Mouse (Mus musculus): ENCODE measurements around the gene Mrps18c. TPM values are rescaled to one million over a fixed set of nuclear protein-coding genes. Genes with fewer than 3 reads are reported as not detected.

Gene Mrps18c
- total RNA-seq (2021): 100 to 1,000 TPM; 118 to 120 TPM
- long read RNA-seq, experiment 1, transcript Mrps18c-201 (6 exons, 638 nt): major isoform, 106 of 123 reads
- long read RNA-seq, experiment 1, partial matches to known transcripts: 11 of 123 reads
- long read RNA-seq, experiment 1, other reads (novel, unspliced or antisense): 4 of 123 reads
- long read RNA-seq, experiment 2, transcript Mrps18c-201 (6 exons, 638 nt): major isoform, 112 of 123 reads
- long read RNA-seq, experiment 2, partial matches to known transcripts: 0 of 123 reads
- long read RNA-seq, experiment 2, other reads (novel, unspliced or antisense): 8 of 123 reads

GRCm38 (mm10) chr5:100798165-100798860 lies at the start of gene Mrps18c, which contains the start of gene Helq:
TSS of gene Mrps18c (plus strand) at chr5:100798627.
TSS of gene Helq (minus strand) at chr5:100798598.
- DNase-seq: peak; percentile 93

GRCm38 (mm10) chr5:100750617-100751255 lies 47.7 kb upstream of the Mrps18c start:
- peak; percentile 19 for DNase-seq

- DNase-seq: peak; percentile 13
These were observed 46.8 kb upstream of the Mrps18c start for GRCm38 (mm10) chr5:100751655-100752054.

- DNase-seq: no peak
These were observed 45.0 kb upstream of the Mrps18c start for GRCm38 (mm10) chr5:100753407-100753806.

GRCm38 (mm10) chr5:100758121-100758520 lies 40.3 kb upstream of the Mrps18c start:
- no peak for DNase-seq

- DNase-seq: no peak
These were observed 38.3 kb upstream of the Mrps18c start for GRCm38 (mm10) chr5:100760049-100760663.

- no peak for DNase-seq
These were observed 36.7 kb upstream of the Mrps18c start for GRCm38 (mm10) chr5:100761736-100762135.

- DNase-seq: no peak
These were observed 32.4 kb upstream of the Mrps18c start for GRCm38 (mm10) chr5:100766026-100766425.

- no peak for DNase-seq
These were observed 26.9 kb upstream of the Mrps18c start for GRCm38 (mm10) chr5:100771575-100771974.

- DNase-seq: no peak
These were observed 22.5 kb upstream of the Mrps18c start for GRCm38 (mm10) chr5:100775778-100776404.

- peak; percentile 12 for DNase-seq
These were observed 21.5 kb upstream of the Mrps18c start for GRCm38 (mm10) chr5:100776900-100777299.

GRCm38 (mm10) chr5:100779002-100779401 lies 19.4 kb upstream of the Mrps18c start:
- no peak for DNase-seq

- DNase-seq: no peak
These were observed 10.9 kb upstream of the Mrps18c start for GRCm38 (mm10) chr5:100787527-100787926.

- no peak for DNase-seq
These were observed 6.2 kb upstream of the Mrps18c start for GRCm38 (mm10) chr5:100792261-100792660.

GRCm38 (mm10) chr5:100794084-100794483 lies 4.3 kb upstream of the Mrps18c start:
- DNase-seq: no peak

GRCm38 (mm10) chr5:100818341-100818740 lies 19.9 kb downstream of the Mrps18c start:
- no peak for DNase-seq

- DNase-seq: no peak
These were observed 21.4 kb downstream of the Mrps18c start for GRCm38 (mm10) chr5:100819568-100820480.

GRCm38 (mm10) chr5:100820483-100821184 lies 22.2 kb downstream of the Mrps18c start, which contains the start of gene Abraxas1:
TSS of gene Abraxas1 (minus strand) at chr5:100820965.
- peak; percentile 94 for DNase-seq

GRCm38 (mm10) chr5:100821375-100821774 lies 22.9 kb downstream of the Mrps18c start:
- DNase-seq: no peak

- no peak for DNase-seq
These were observed 24.4 kb downstream of the Mrps18c start for GRCm38 (mm10) chr5:100822826-100823225.

Measured in adrenal gland, postnatal 10 days (tissue).